ENCODE assay signal across 22 mouse cellular contexts in the genomic region with DNA sequence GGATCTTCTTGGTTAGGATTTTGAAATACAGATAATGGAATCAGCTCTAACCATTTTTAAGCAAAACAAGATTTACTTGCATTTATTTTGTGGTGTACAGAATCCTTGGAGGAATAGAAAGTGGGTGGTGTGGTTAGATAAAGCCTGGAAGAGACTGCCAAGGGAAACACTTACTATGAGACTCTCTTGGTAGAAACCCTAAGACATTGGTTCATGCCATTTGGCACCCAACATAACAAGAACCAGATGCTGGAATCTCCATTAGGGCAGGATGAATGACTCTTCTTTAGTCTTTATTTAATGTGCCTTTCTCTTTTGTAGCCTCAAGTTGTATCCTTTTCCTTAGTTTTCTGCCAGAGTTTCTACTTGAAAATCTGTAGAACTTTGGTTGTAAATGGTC.
"Had no signal": no experiment of that assay in that cellular context is flagged by ENCODE, and none has a peak within 500 bp of the region (broad histone marks: within the 10 kb centered on the region; RNA-seq: fewer than 3 reads in every experiment).

No protein-coding gene starts in this region.

- H3K9ac ChIP-seq: limb, embryonic 12.5 days; limb, embryonic 15.5 days; liver, embryonic 15.5 days; lung, embryonic 15.5 days; midbrain, embryonic 12.5 days; midbrain, embryonic 15.5 days; neural tube, embryonic 12.5 days; neural tube, embryonic 15.5 days; stomach, embryonic 15.5 days had no signal

- H3K4me2 ChIP-seq: limb, embryonic 12.5 days; limb, embryonic 15.5 days; liver, embryonic 11.5 days; liver, embryonic 15.5 days; lung, embryonic 15.5 days; midbrain, embryonic 12.5 days; midbrain, embryonic 15.5 days; neural tube, embryonic 12.5 days; neural tube, embryonic 15.5 days; stomach, embryonic 15.5 days had no signal

- H3K27ac ChIP-seq: limb, embryonic 12.5 days; limb, embryonic 15.5 days; liver, embryonic 15.5 days; lung, embryonic 15.5 days; macrophage; midbrain, embryonic 12.5 days; midbrain, embryonic 15.5 days; neural tube, embryonic 12.5 days; neural tube, embryonic 15.5 days; stomach, embryonic 15.5 days had no signal

- H3K4me1 ChIP-seq: limb, embryonic 12.5 days; limb, embryonic 15.5 days; liver, embryonic 15.5 days; lung, embryonic 15.5 days; midbrain, embryonic 12.5 days; midbrain, embryonic 15.5 days; neural tube, embryonic 12.5 days; neural tube, embryonic 15.5 days; stomach, embryonic 15.5 days had no signal

- ATAC-seq: midbrain, embryonic 15.5 days had no signal

- H3K9me3 ChIP-seq: limb, embryonic 12.5 days; limb, embryonic 15.5 days; liver, embryonic 15.5 days; lung, embryonic 15.5 days; midbrain, embryonic 12.5 days; midbrain, embryonic 15.5 days; neural tube, embryonic 12.5 days; neural tube, embryonic 15.5 days; stomach, embryonic 15.5 days had no signal

- DNase-seq: kidney, postnatal 14 days; kidney, postnatal 4 days; left cerebral cortex, postnatal 4 days; lung, adult 18-20 months; lung, postnatal 10 days; right cerebral cortex, adult 18-20 months; right cerebral cortex, postnatal 14 days; right cerebral cortex, postnatal 4 days; spleen, adult 18-20 months; thymus, adult 18-20 months; thymus, postnatal 36 days had no signal

- H3K36me3 ChIP-seq: limb, embryonic 12.5 days; limb, embryonic 15.5 days; liver, embryonic 15.5 days; lung, embryonic 15.5 days; midbrain, embryonic 12.5 days; midbrain, embryonic 15.5 days; neural tube, embryonic 12.5 days; neural tube, embryonic 15.5 days; stomach, embryonic 15.5 days had no signal

- H3K4me3 ChIP-seq: limb, embryonic 12.5 days; limb, embryonic 15.5 days; liver, embryonic 15.5 days; lung, embryonic 15.5 days; midbrain, embryonic 12.5 days; midbrain, embryonic 15.5 days; neural tube, embryonic 12.5 days; neural tube, embryonic 15.5 days; stomach, embryonic 15.5 days had no signal

- H3K27me3 ChIP-seq: limb, embryonic 12.5 days; limb, embryonic 15.5 days; liver, embryonic 15.5 days; lung, embryonic 15.5 days; midbrain, embryonic 12.5 days; midbrain, embryonic 15.5 days; neural tube, embryonic 12.5 days; neural tube, embryonic 15.5 days; stomach, embryonic 15.5 days had no signal
